In the genomic region with DNA sequence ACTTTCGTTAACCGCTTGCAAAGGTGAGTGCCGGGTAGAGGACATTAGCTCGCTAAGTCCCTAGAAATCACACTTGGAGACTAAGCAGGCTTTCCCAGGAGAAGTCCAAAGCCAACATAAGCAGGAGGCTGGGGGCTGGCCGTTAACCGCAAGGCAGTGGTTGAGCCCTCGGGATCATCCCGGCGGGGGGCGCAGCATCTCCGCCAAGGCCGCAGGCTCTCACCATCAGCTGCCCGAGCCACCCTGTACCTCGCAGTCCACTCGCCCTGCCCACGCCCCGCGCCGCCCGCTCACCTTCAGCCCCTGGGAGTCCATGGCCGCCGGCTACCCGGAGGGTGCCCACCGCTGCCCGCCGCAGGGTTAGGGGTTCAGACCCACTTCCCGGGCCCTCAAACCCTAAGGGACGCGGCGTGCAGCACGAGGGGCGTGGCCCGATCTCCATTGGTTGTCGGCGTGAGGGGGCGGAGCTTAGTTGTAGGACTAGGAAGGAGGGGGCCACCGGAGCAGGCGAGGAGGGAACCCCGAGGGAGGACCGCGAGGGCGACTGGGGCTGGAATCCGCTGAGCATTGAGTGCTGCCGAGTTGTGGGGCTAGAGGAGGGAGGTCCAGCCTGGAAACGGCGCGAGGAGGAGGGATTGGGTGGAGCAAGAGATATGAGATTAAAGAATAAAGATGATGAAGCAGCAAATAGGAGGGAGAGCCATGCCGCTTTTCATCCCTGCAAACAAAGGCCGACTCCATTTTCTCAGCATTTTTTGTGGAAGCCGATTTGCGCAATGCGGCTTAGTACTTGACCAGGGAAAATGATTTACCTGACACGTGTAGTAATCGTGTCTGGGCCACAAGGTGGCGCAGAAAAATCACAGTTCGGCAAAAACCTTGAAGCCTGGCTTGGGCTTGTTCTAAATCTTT, we compare ENCODE assay signal across 8 mouse cellular contexts. TPM values are rescaled to one million over a fixed set of nuclear protein-coding genes. Genes with fewer than 3 reads are reported as not detected.
A peak's percentile ranks its signal among the peaks of the same experiment; 100 is the strongest.
DNase-seq lines count a peak whose midpoint lies in the region; ATAC-seq and TF ChIP-seq lines count a peak whose summit lies in the region.

Ttc21b (minus strand) TSS at position 398 of the 912 bp plus-strand sequence.

- peaks cover 5% of the 10 kb centered on the region for H3K36me3 ChIP-seq in forebrain, embryonic 16.5 days (ENCODE audit: control insufficient read depth, insufficient read depth)
- H3K36me3 ChIP-seq in liver, postnatal 0 days (replicated peaks; ENCODE audit: insufficient read depth, low read length): no peaks in the 10 kb centered on the region
- H3K36me3 ChIP-seq in neural tube, embryonic 13.5 days: peaks cover 13% of the 10 kb centered on the region

- no peaks in the 10 kb centered on the region for H3K9me3 ChIP-seq in forebrain, embryonic 16.5 days (ENCODE audit: control insufficient read depth, low read length)
- H3K9me3 ChIP-seq in liver, postnatal 0 days (ENCODE audit: low read length): no peaks in the 10 kb centered on the region
- H3K9me3 ChIP-seq in neural tube, embryonic 13.5 days: no peaks in the 10 kb centered on the region

- DNase-seq in ES-CJ7 (ENCODE audit: low read depth, low spot score): peak; percentile 92
- peak; percentile 96 for DNase-seq in cerebellum, adult 11 months
- peak; percentile 90 for DNase-seq in heart, postnatal 25 days (ENCODE audit: low spot score)
- DNase-seq in layer of hippocampus, adult 11-12 months (ENCODE audit: low spot score): peak; percentile 98
- DNase-seq in liver, postnatal 0 days: peak; percentile 90
- DNase-seq in telencephalon, adult 2 months (ENCODE audit: low read depth, low spot score): peak; percentile 98

- TF ChIP-seq CTCF in liver, postnatal 0 days (IDR thresholded peaks at IDR 0.05; ENCODE audit: low read depth): peak; percentile 75

- H3K4me2 ChIP-seq in forebrain, embryonic 16.5 days (ENCODE audit: low read length): peak within 1 kb of the TSS; percentile 64
- H3K4me2 ChIP-seq in liver, postnatal 0 days (ENCODE audit: low read depth, low read length): peak within 1 kb of the TSS; percentile 93
- H3K4me2 ChIP-seq in neural tube, embryonic 13.5 days: peak within 1 kb of the TSS; percentile 60

- peak; percentile 99 for ATAC-seq in forebrain, embryonic 16.5 days
- ATAC-seq in liver, postnatal 0 days: peak; percentile 99
- ATAC-seq in neural tube, embryonic 13.5 days (ENCODE audit: low read depth): peak; percentile 99

- no peaks in the 10 kb centered on the region for H3K27me3 ChIP-seq in forebrain, embryonic 16.5 days (replicated peaks; ENCODE audit: control insufficient read depth, insufficient read depth, low read length)
- no peaks in the 10 kb centered on the region for H3K27me3 ChIP-seq in liver, postnatal 0 days (ENCODE audit: insufficient read depth, low read length)
- no peaks in the 10 kb centered on the region for H3K27me3 ChIP-seq in neural tube, embryonic 13.5 days

- H3K27ac ChIP-seq in forebrain, embryonic 16.5 days (ENCODE audit: low read length): peak within 1 kb of the TSS; percentile 80
- no peak within 1 kb of the TSS for H3K27ac ChIP-seq in liver, postnatal 0 days (ENCODE audit: low read depth)
- H3K27ac ChIP-seq in neural tube, embryonic 13.5 days (replicated peaks): peak within 1 kb of the TSS; percentile 92

- intact Hi-C loops in heart, postnatal 25 days (cut with DNase I): loop anchor here (2.0 to 10.0 kb wide), 3 partner anchors 152 to 546 kb away; no protein-coding TSS in a partner anchor

- H3K4me1 ChIP-seq in forebrain, embryonic 16.5 days (replicated peaks; ENCODE audit: control insufficient read depth, insufficient read depth, low read length): peaks cover 16% of the 10 kb centered on the region
- H3K4me1 ChIP-seq in liver, postnatal 0 days (ENCODE audit: insufficient read depth): peaks cover 8% of the 10 kb centered on the region
- peaks cover 20% of the 10 kb centered on the region for H3K4me1 ChIP-seq in neural tube, embryonic 13.5 days (replicated peaks)

- peak within 1 kb of the TSS; percentile 70 for H3K4me3 ChIP-seq in forebrain, embryonic 16.5 days (replicated peaks; ENCODE audit: low read length)
- H3K4me3 ChIP-seq in liver, postnatal 0 days (ENCODE audit: low read depth, low read length): peak within 1 kb of the TSS; percentile 68
- H3K4me3 ChIP-seq in neural tube, embryonic 13.5 days: peak within 1 kb of the TSS; percentile 74

- under 1% methylated on average over 55 of the region's 56 CpGs for WGBS in forebrain, embryonic 16.5 days
- under 1% methylated on average over 51 of the region's 56 CpGs for WGBS in liver, postnatal 0 days (ENCODE audit: insufficient replicate concordance)
- WGBS in neural tube, embryonic 13.5 days: under 1% methylated on average over 56 of the region's 56 CpGs

- peak within 1 kb of the TSS; percentile 78 for H3K9ac ChIP-seq in forebrain, embryonic 16.5 days (replicated peaks; ENCODE audit: low read depth, low read length)
- H3K9ac ChIP-seq in liver, postnatal 0 days (replicated peaks): peak within 1 kb of the TSS; percentile 46
- H3K9ac ChIP-seq in neural tube, embryonic 13.5 days: peak within 1 kb of the TSS; percentile 82

- no peak for TF ChIP-seq EP300 in liver, postnatal 0 days (IDR thresholded peaks at IDR 0.05; ENCODE audit: low read depth)

RNA-seq across cellular contexts. Expression of gene Ttc21b, which starts in this region (rescaled TPM):
- polyA plus RNA-seq in forebrain, embryonic 16.5 days (2015; fragmentation: Nextera tagmentation; extraction: Ambion mirVana): 14.8 and 15.5 TPM in 2 replicates
- 1 to 10 TPM; 3.5 to 5.1 TPM for total RNA-seq in heart, postnatal 25 days (2021)
- 0.56 and 0.60 TPM in 2 replicates for polyA plus RNA-seq in liver, postnatal 0 days (2015; fragmentation: Nextera tagmentation; extraction: Ambion mirVana)
- polyA plus RNA-seq in neural tube, embryonic 13.5 days (2015; fragmentation: Nextera tagmentation; extraction: Ambion mirVana): 11.2 and 11.7 TPM in 2 replicates

Comparison
In these comparisons a context has a peak if more than half of its experiments do, and no peak if none do; other contexts are left out.
1. Peak in DNase-seq, ATAC-seq, H3K4me3 ChIP-seq, H3K9ac ChIP-seq and H3K4me2 ChIP-seq in liver, postnatal 0 days; RNA of the gene not detected or under 1 TPM.